Mouse (Mus musculus): ENCODE measurements around the gene B4galnt1. TPM values are rescaled to one million over a fixed set of nuclear protein-coding genes. Genes with fewer than 3 reads are reported as not detected.
"Not testable (repeated sequence)": the region's sequence is repeated elsewhere in the genome, so short reads cannot be mapped to it uniquely, and the experiment has no call there.

The B4galnt1 gene
- total and polyA plus RNA-seq, 2 experiments from 2014 or later: 87.8 to 94.4 TPM

GRCm38 (mm10) chr10:127154241-127154640 is 10.8 kb upstream of the B4galnt1 start:
- no peak for TF ChIP-seq CTCF (IDR thresholded peaks at IDR 0.05; ENCODE audit: low read depth)
- no peak overlapping the region for H3K4me3 ChIP-seq (ENCODE audit: low read depth, low read length)
- DNase-seq (no peak), ATAC-seq (no peak)
- no peaks in the 10 kb centered on the region for H3K9me3 ChIP-seq (ENCODE audit: low read length)
- no peaks in the 10 kb centered on the region for H3K36me3 ChIP-seq (ENCODE audit: insufficient read depth)
- H3K4me1 ChIP-seq (ENCODE audit: insufficient read depth): no peaks in the 10 kb centered on the region
- H3K4me2 ChIP-seq (ENCODE audit: low read depth): no peak overlapping the region
- 96% methylated on average over 2 of the region's 2 CpGs for WGBS
- no peak overlapping the region for H3K27ac ChIP-seq (ENCODE audit: low read depth, low read length)
- no peak overlapping the region for H3K9ac ChIP-seq
- H3K27me3 ChIP-seq (ENCODE audit: insufficient read depth, low read length): no peaks in the 10 kb centered on the region

GRCm38 (mm10) chr10:127154652-127155051 is 10.4 kb upstream of the B4galnt1 start:
- no peak overlapping the region for H3K4me2 ChIP-seq (ENCODE audit: low read depth)
- no peak overlapping the region for H3K4me3 ChIP-seq (ENCODE audit: low read depth, low read length)
- H3K9ac ChIP-seq: no peak overlapping the region
- no peak for TF ChIP-seq CTCF (IDR thresholded peaks at IDR 0.05; ENCODE audit: low read depth)
- no peak for ATAC-seq
- no peaks in the 10 kb centered on the region for H3K4me1 ChIP-seq (ENCODE audit: insufficient read depth)
- 87% methylated on average over 5 of the region's 5 CpGs for WGBS
- no peak overlapping the region for H3K27ac ChIP-seq (ENCODE audit: low read depth, low read length)
- no peaks in the 10 kb centered on the region for H3K9me3 ChIP-seq (ENCODE audit: low read length)
- H3K27me3 ChIP-seq (ENCODE audit: insufficient read depth, low read length): no peaks in the 10 kb centered on the region
- no peaks in the 10 kb centered on the region for H3K36me3 ChIP-seq (ENCODE audit: insufficient read depth)
- DNase-seq: no peak

- no peaks in the 10 kb centered on the region for H3K27me3 ChIP-seq (ENCODE audit: insufficient read depth, low read length)
- DNase-seq: no peak
- H3K4me2 ChIP-seq (ENCODE audit: low read depth): no peak overlapping the region
- H3K9ac ChIP-seq: no peak overlapping the region
- 98% methylated on average over 1 of the region's 1 CpGs for WGBS
- no peak for ATAC-seq
- TF ChIP-seq CTCF (IDR thresholded peaks at IDR 0.05; ENCODE audit: low read depth): no peak
- H3K4me1 ChIP-seq (ENCODE audit: insufficient read depth): no peaks in the 10 kb centered on the region
- H3K27ac ChIP-seq (ENCODE audit: low read depth, low read length): no peak overlapping the region
- no peaks in the 10 kb centered on the region for H3K9me3 ChIP-seq (ENCODE audit: low read length)
- H3K4me3 ChIP-seq (ENCODE audit: low read depth, low read length): no peak overlapping the region
- no peaks in the 10 kb centered on the region for H3K36me3 ChIP-seq (ENCODE audit: insufficient read depth)
These were observed 8.9 kb upstream of the B4galnt1 start for GRCm38 (mm10) chr10:127156089-127156488.

GRCm38 (mm10) chr10:127156511-127156910 is 8.5 kb upstream of the B4galnt1 start:
- H3K9ac ChIP-seq: no peak overlapping the region
- no peak overlapping the region for H3K27ac ChIP-seq (ENCODE audit: low read depth, low read length)
- no peaks in the 10 kb centered on the region for H3K9me3 ChIP-seq (ENCODE audit: low read length)
- no peaks in the 10 kb centered on the region for H3K36me3 ChIP-seq (ENCODE audit: insufficient read depth)
- WGBS: 89% methylated on average over 1 of the region's 1 CpGs
- H3K4me1 ChIP-seq (ENCODE audit: insufficient read depth): no peaks in the 10 kb centered on the region
- DNase-seq: no peak
- H3K27me3 ChIP-seq (ENCODE audit: insufficient read depth, low read length): no peaks in the 10 kb centered on the region
- no peak overlapping the region for H3K4me2 ChIP-seq (ENCODE audit: low read depth)
- no peak for TF ChIP-seq CTCF (IDR thresholded peaks at IDR 0.05; ENCODE audit: low read depth)
- ATAC-seq: no peak
- no peak overlapping the region for H3K4me3 ChIP-seq (ENCODE audit: low read depth, low read length)

- Histone ChIP-seq H3K4me3 (ENCODE audit: low read depth, low read length) (no peak overlapping the region), H3K4me1 (ENCODE audit: insufficient read depth) (no peaks in the 10 kb centered on the region), H3K9ac (no peak overlapping the region), H3K27me3 (ENCODE audit: insufficient read depth, low read length) (no peaks in the 10 kb centered on the region), H3K4me2 (ENCODE audit: low read depth) (no peak overlapping the region), H3K27ac (ENCODE audit: low read depth, low read length) (no peak overlapping the region), H3K36me3 (ENCODE audit: insufficient read depth) (no peaks in the 10 kb centered on the region), H3K9me3 (ENCODE audit: low read length) (no peaks in the 10 kb centered on the region)
- ATAC-seq (no peak), DNase-seq (no peak)
- WGBS: 74% methylated on average over 3 of the region's 3 CpGs
- no peak for TF ChIP-seq CTCF (IDR thresholded peaks at IDR 0.05; ENCODE audit: low read depth)
These were observed 6.6 kb upstream of the B4galnt1 start for GRCm38 (mm10) chr10:127158471-127158870.

GRCm38 (mm10) chr10:127160081-127160480 is 4.9 kb upstream of the B4galnt1 start:
- H3K4me3 ChIP-seq (ENCODE audit: low read depth, low read length): no peak overlapping the region
- H3K4me1 ChIP-seq (ENCODE audit: insufficient read depth): no peaks in the 10 kb centered on the region
- WGBS: 76% methylated on average over 9 of the region's 9 CpGs
- H3K27me3 ChIP-seq (ENCODE audit: insufficient read depth, low read length): no peaks in the 10 kb centered on the region
- no peak for TF ChIP-seq CTCF (IDR thresholded peaks at IDR 0.05; ENCODE audit: low read depth)
- H3K36me3 ChIP-seq (ENCODE audit: insufficient read depth): no peaks in the 10 kb centered on the region
- no peak for ATAC-seq
- H3K27ac ChIP-seq (ENCODE audit: low read depth, low read length): no peak overlapping the region
- no peak overlapping the region for H3K4me2 ChIP-seq (ENCODE audit: low read depth)
- H3K9ac ChIP-seq: no peak overlapping the region
- no peak for DNase-seq
- no peaks in the 10 kb centered on the region for H3K9me3 ChIP-seq (ENCODE audit: low read length)

GRCm38 (mm10) chr10:127160728-127161127 is 4.3 kb upstream of the B4galnt1 start:
- H3K27me3 ChIP-seq (ENCODE audit: insufficient read depth, low read length): no peaks in the 10 kb centered on the region
- H3K27ac ChIP-seq (ENCODE audit: low read depth, low read length): no peak overlapping the region
- no peak for TF ChIP-seq CTCF (IDR thresholded peaks at IDR 0.05; ENCODE audit: low read depth)
- H3K9ac ChIP-seq: no peak overlapping the region
- H3K4me3 ChIP-seq (ENCODE audit: low read depth, low read length): no peak overlapping the region
- H3K4me1 ChIP-seq (ENCODE audit: insufficient read depth): no peaks in the 10 kb centered on the region
- WGBS: 67% methylated on average over 3 of the region's 3 CpGs
- DNase-seq: no peak
- no peaks in the 10 kb centered on the region for H3K9me3 ChIP-seq (ENCODE audit: low read length)
- no peak overlapping the region for H3K4me2 ChIP-seq (ENCODE audit: low read depth)
- no peaks in the 10 kb centered on the region for H3K36me3 ChIP-seq (ENCODE audit: insufficient read depth)
- ATAC-seq: no peak

- not testable (repeated sequence) for H3K27me3 ChIP-seq (ENCODE audit: insufficient read depth, low read length); H3K27ac ChIP-seq (ENCODE audit: low read depth, low read length); H3K9me3 ChIP-seq (ENCODE audit: low read length); H3K9ac ChIP-seq; DNase-seq; H3K36me3 ChIP-seq (ENCODE audit: insufficient read depth); ATAC-seq; H3K4me1 ChIP-seq (ENCODE audit: insufficient read depth); H3K4me3 ChIP-seq (ENCODE audit: low read depth, low read length); H3K4me2 ChIP-seq (ENCODE audit: low read depth)
- WGBS: 57% methylated on average over 7 of the region's 7 CpGs
These were observed 2.2 kb upstream of the B4galnt1 start for GRCm38 (mm10) chr10:127162771-127163261.
